Mouse (Mus musculus): ENCODE measurements around the gene Rad9a. TPM values are rescaled to one million over a fixed set of nuclear protein-coding genes. Genes with fewer than 3 reads are reported as not detected.
A peak's percentile ranks its signal among the peaks of the same experiment; 100 is the strongest.
"Not testable (repeated sequence)": the region's sequence is repeated elsewhere in the genome, so short reads cannot be mapped to it uniquely, and the experiment has no call there.

Rad9a gene
- 1 to 10 TPM; 4.7 to 5.0 TPM for total RNA-seq (2021)
- long read RNA-seq, experiment 1, transcript Rad9a-201 (11 exons, 2,081 nt) = major isoform, 7 of 13 reads
- long read RNA-seq, experiment 1, partial matches to known transcripts = 2 of 13 reads
- long read RNA-seq, experiment 1, other reads (novel, unspliced or antisense) = 1 of 13 reads
- long read RNA-seq, experiment 2, partial matches to known transcripts = 0 of 6 reads
- long read RNA-seq, experiment 2, other reads (novel, unspliced or antisense) = 1 of 6 reads

- peak; percentile 93 to 96 for DNase-seq
- intact Hi-C loops (cut with DNase I) = no loop called here
These were observed at the start of gene Rad9a for GRCm38 (mm10) chr19:4201291-4201909. Gene Rad9a (minus strand): TSS chr19:4201662.

GRCm38 (mm10) chr19:4248683-4249082 lies 47.2 kb upstream of the Rad9a start:
- intact Hi-C loops (cut with DNase I); DNase-seq: not testable (repeated sequence)

- DNase-seq = no peak
- intact Hi-C loops (cut with DNase I) = no loop called here
These were observed 45.5 kb upstream of the Rad9a start for GRCm38 (mm10) chr19:4247010-4247409.

- intact Hi-C loops (cut with DNase I) = no loop called here
- no peak for DNase-seq
These were observed 43.3 kb upstream of the Rad9a start for GRCm38 (mm10) chr19:4244775-4245174.

GRCm38 (mm10) chr19:4242416-4242815 lies 41.0 kb upstream of the Rad9a start:
- intact Hi-C loops (cut with DNase I) = no loop called here
- no peak for DNase-seq

GRCm38 (mm10) chr19:4240247-4240668 lies 38.8 kb upstream of the Rad9a start:
- intact Hi-C loops (cut with DNase I) = no loop called here
- DNase-seq = no peak

GRCm38 (mm10) chr19:4234548-4234947 lies 33.1 kb upstream of the Rad9a start:
- intact Hi-C loops (cut with DNase I) = no loop called here
- no peak for DNase-seq

GRCm38 (mm10) chr19:4232651-4233050 lies 31.2 kb upstream of the Rad9a start:
- no peak for DNase-seq
- intact Hi-C loops (cut with DNase I) = no loop called here

GRCm38 (mm10) chr19:4232186-4232572 lies 30.7 kb upstream of the Rad9a start:
- no peak for DNase-seq

GRCm38 (mm10) chr19:4231253-4232185 lies 30.1 kb upstream of the Rad9a start, which contains the start of gene Pold4:
Gene Pold4 (plus strand): TSS chr19:4231899.
- DNase-seq = peak; percentile 95 to 98
- intact Hi-C loops (cut with DNase I) = no loop called here

More at GRCm38 (mm10) chr19:4232186-4232572, 30.7 kb upstream of the Rad9a start:
- intact Hi-C loops (cut with DNase I) = no loop called here

GRCm38 (mm10) chr19:4230415-4230814 lies 29.0 kb upstream of the Rad9a start:
- no peak for DNase-seq
- intact Hi-C loops (cut with DNase I) = no loop called here

- intact Hi-C loops (cut with DNase I) = loop anchor here (2.0 to 5.0 kb wide), 4 partner anchors 57 to 177 kb away; partner anchors contain the start of gene Pitpnm1
- DNase-seq = peak in 1 of 2 experiments; percentile 22
These were observed 28.1 kb upstream of the Rad9a start for GRCm38 (mm10) chr19:4229451-4230076.

GRCm38 (mm10) chr19:4228891-4229290 lies 27.4 kb upstream of the Rad9a start:
- intact Hi-C loops (cut with DNase I) = loop anchor here (1.0 to 5.0 kb wide), 6 partner anchors 22 to 210 kb away; partner anchors contain the start of gene Pitpnm1
- DNase-seq = no peak

- intact Hi-C loops (cut with DNase I) = loop anchor here (1.0 to 5.0 kb wide), 6 partner anchors 21 to 209 kb away; partner anchors contain the start of gene Pitpnm1
These were observed 26.6 kb upstream of the Rad9a start for GRCm38 (mm10) chr19:4227894-4228678.

GRCm38 (mm10) chr19:4227446-4227845 lies 26.0 kb upstream of the Rad9a start:
- intact Hi-C loops (cut with DNase I) = loop anchor here (5.0 kb wide), 2 partner anchors 55 to 175 kb away; no protein-coding TSS in a partner anchor
- DNase-seq = no peak

More at GRCm38 (mm10) chr19:4227894-4228678, 26.6 kb upstream of the Rad9a start:
- peak; percentile 71 to 87 for DNase-seq

- intact Hi-C loops (cut with DNase I) = loop anchor here (5.0 kb wide), 2 partner anchors 54 to 174 kb away; no protein-coding TSS in a partner anchor
- no peak for DNase-seq
These were observed 25.3 kb upstream of the Rad9a start for GRCm38 (mm10) chr19:4226779-4227178.

GRCm38 (mm10) chr19:4222165-4222564 lies 20.7 kb upstream of the Rad9a start:
- no peak for DNase-seq
- intact Hi-C loops (cut with DNase I) = no loop called here

GRCm38 (mm10) chr19:4220957-4221743 lies 19.7 kb upstream of the Rad9a start:
- intact Hi-C loops (cut with DNase I) = no loop called here
- DNase-seq = peak in 1 of 2 experiments; percentile 43

Data from heart, postnatal 14 days (tissue).